Mouse (Mus musculus): Measurements from ENCODE around the gene Gabrp.

The Gabrp gene

DNA sequence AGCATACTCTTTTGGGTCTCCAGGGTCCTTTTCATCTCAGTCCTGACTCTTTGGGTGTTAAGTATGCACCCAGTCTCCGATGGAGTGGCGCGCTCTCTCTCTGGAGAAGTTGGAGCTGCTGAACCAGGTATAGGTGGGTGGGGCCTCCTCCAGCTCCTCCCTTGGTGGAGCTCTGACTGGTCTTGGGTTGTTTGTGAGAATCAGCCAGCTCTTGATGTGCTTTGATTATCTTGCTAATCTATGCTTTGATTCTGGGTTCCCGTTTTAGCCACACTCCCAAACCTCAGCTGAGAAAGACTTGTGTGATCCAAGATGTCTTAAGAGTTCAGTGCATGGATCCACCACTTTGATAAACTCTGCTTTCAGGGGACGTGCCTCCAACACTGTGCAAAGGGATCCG is at the start of gene Gabrp:
Gabrp (minus strand) TSS at position 101 of the 400 bp plus-strand sequence.
- no peak for DNase-seq (ENCODE audit: extremely low spot score, low read depth, low spot score)

DNA sequence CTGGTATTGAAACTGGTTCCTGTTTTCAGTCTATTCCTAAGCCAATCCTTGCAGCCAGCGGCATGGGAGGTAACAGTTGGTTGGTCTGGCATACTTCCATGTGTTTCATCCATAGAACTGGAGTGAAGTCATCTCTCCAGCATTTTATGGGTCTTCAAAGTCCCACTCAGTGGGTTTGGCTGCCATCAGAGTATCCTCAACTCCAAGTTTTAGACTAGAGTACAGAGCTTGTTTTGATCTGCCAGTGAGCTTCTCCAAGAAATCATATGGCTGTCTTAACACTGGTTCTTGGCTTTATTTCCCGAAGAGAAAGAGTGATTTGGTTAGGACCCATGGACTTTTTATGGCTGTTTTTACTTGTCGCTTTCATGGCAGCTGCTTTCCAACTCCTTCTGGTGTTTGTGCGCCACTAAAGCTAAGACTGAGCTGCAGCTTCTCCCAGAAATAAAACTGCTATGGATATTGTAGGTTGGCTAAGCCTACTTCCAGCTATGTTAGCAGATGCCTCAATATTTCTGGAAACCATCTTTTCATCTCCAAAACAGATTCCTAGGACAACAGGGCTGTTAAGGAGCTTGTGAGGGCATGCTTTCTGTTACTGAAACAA is 48.5 kb upstream of the Gabrp start:
- no peak for DNase-seq (ENCODE audit: extremely low spot score, low read depth, low spot score)

DNA sequence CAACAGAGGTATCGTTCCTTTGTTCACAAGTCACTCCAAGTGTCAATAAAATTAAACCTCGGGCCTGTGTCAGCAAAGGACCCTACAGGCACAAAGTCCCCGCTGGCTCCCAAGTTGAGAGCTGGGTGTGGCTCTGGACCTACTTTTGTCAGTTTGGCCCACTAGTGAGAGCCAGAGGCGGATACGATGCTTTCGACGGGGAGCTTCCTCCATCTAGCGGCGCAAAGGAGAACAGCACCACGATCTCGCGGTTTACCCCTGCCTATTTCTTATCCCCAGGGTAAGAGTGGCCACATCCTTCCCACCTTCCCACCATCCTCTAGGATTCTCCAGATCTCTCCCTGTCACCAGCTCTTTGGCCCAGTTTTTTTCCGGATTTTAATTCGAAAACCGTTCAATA is 35.5 kb upstream of the Gabrp start:
- peak; percentile 37 for DNase-seq (ENCODE audit: extremely low spot score, low read depth, low spot score)

DNA sequence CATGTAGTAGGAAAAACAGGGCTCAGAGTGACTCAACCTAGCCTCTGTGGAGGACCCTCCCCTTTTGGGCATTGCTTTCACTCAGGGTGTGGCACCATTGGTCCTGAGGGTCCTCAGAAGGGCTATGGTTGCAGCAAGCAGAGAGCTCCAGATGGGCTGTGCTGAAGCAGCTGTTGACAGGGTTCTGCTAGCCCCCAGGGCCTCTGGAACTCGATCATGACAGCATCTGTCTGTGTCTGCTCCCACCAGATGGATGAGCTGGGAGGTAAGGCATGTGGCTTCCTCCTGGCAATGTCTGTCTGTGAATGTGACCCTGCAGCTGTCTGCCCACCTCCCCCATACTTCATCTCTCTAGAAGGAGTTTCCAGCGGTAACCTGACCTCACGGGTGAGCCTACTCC is 29.0 kb upstream of the Gabrp start:
- no peak for DNase-seq (ENCODE audit: extremely low spot score, low read depth, low spot score)

DNA sequence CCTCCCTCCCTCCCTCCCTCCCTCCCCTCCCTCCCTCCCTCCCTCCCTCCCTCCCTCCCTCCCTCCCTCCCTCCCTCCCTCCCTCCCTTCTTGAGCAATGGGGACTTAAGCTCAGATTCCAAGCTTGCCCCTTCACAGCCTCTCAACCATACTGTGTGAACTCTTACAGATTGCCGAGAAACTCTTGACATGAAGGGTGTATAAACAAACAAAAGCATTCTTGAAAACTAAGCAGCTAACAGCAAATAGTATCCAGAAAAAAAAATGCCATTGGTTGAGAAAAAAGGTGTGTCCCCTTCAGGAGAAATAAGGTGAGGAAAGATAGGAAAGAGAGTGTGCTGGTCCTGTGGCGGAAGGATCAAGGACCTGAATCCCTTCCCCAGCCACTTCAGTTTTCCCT is 24.4 kb upstream of the Gabrp start:
- DNase-seq (ENCODE audit: extremely low spot score, low read depth, low spot score) = no peak

DNA sequence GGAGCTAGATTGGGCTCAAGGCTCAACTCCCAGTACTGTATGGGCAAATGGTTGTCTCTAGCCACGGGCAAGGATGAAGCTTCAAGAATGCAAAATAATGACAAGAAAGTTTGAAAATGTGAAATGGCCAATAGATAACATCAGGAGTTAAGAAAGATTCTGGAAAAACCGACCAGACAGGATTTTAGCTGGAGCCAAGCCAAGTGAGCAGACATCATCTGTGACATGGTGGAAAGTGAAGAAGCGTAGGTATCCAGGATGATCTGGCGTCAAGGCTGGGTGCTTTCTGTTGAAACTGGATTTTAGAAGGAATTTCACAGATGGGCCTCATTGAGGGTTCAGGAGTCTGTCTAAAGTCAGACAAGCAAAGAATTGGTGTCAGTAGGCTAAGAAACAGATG is 20.2 kb upstream of the Gabrp start, which contains the start of gene D130052B06Rik:
D130052B06Rik (plus strand) TSS at position 317 of the 400 bp plus-strand sequence.
- no peak for DNase-seq (ENCODE audit: extremely low spot score, low read depth, low spot score)

DNA sequence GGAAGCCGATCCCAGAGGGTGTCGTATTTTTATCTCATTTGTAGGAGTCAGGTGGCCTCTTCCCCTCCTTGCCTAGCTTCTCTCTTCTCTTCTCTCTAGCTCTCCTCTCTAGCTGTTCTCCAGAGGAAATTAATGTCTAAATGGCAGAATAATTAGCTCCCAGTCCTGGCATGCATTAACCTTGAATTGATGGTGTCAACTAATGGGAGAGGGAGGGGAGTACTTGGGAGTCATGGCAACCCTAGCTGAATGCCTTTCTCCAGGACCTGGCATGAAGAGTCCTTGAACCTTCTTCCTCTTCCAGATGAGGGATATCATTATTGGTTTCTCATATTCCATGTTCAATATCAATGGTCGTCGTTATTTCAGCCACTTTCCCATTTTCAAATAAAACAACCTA is 17.9 kb upstream of the Gabrp start:
- no peak for DNase-seq (ENCODE audit: extremely low spot score, low read depth, low spot score)

DNA sequence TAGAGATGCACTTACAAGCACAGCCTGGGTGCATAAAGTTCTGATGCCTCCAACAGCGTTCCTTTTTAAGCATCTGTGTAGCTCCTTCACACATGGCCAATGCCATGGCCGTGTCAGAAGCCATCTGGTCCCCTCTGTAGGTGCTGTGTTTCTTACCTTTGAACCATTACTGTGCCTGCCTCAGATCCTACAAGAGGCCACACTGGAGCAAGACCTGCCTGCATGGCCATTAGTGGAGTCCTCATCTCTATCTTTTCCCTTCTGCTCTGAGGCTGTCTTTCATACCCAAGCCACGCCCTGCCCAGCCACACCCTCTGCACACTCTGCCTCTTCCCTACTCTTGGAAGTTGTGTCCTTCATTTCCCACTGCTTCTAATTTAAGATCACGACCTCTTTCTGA is 14.1 kb upstream of the Gabrp start:
- DNase-seq (ENCODE audit: extremely low spot score, low read depth, low spot score) = no peak

DNA sequence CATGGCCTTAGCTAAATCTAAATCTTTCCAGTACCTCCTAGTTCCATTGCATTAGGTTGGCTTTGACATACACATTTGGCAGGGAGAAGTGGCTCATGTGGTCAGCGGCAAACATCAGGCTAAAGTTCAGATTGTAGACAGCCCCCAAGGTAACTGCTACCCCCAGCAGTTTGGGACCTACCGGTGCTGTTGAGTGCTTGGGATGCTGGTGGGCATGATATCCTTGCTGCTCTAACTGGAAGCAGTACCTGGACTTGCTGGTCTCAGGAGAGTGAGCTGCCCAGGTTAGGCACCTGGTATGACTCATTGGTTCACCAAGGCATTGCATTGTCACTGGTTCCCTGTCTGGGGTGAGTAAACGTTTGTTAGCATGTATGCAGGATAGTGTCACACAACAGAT is 12.0 kb upstream of the Gabrp start:
- no peak for DNase-seq (ENCODE audit: extremely low spot score, low read depth, low spot score)

DNA sequence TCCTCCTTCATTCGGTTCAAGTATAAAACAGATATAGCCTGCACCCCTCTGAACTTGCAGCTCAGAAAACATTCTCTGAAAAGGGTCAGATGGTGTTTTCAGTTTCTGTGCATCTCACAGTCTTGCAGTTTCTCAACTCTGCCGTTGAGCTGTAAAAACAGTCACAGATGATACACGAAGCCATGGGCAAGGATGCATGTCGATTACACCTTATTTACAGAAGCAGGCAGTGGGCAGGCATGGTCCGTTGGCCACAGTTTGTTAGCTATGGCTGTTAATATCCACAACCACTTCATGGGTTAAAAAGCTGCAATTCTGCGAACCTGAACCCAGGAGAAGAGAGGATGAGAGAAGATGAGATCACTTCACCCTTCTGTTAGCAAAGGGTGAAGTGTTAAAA is 7.9 kb upstream of the Gabrp start:
- no peak for DNase-seq (ENCODE audit: extremely low spot score, low read depth, low spot score)

DNA sequence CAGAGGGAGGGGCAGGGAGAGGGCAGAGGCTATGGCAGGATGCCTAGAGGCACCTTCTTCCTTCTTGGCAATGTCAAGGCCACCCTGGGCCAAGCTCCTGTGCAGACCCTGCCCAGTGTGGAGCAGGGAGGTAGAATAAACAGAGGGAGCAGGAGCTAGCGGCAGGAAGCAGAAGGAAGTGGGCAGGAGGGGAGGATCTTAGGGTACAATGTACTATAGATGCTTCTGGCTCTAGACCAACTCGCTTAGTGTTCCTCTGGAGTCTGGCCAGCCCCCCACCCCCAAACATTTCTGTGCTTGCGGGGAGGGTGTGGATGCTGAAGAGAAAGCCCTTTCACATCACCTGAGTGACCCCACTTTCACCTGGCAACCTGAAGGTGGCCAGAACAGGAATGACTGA is 862 bp upstream of the Gabrp start:
- DNase-seq (ENCODE audit: extremely low spot score, low read depth, low spot score) = no peak

DNA sequence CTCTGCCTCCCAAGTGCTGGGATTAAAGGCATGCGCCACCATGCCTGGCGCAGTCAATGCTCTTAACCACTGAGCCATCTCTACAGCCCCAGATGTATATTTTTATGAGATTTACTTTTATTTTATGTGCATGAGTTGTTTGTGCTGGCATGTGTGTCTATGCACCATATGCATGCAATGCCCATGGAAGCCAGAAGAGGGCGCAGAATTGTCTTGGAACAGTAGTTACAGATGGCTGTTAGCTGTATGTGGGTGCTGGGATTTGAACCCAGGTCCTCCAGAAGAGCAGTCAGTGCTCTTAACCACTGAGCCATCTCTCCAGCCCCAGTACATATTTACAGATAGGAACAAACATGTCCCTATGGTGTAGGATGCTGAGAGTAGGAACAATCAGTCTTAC is 3.8 kb downstream of the Gabrp start:
- DNase-seq (ENCODE audit: extremely low spot score, low read depth, low spot score) = no peak

DNA sequence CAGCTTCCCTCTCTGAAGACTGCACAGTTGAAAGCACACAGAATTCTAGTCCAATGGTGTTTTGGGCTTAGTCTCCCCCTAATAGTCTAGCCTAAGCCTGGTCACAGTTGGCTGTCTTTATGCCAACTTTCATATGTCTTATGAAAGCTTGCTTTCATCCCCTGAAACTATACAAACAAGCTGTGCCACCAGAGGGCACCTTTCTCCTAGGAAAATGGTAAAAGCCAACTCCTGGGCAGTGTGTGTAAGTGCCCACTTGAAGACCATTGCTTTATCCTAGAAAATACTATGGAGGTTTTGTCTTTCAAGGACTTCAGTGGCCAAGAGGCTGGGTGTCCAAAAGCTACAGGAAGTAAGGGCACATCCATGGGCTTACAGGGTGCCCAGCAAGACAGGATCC is 8.3 kb downstream of the Gabrp start:
- DNase-seq (ENCODE audit: extremely low spot score, low read depth, low spot score) = no peak

DNA sequence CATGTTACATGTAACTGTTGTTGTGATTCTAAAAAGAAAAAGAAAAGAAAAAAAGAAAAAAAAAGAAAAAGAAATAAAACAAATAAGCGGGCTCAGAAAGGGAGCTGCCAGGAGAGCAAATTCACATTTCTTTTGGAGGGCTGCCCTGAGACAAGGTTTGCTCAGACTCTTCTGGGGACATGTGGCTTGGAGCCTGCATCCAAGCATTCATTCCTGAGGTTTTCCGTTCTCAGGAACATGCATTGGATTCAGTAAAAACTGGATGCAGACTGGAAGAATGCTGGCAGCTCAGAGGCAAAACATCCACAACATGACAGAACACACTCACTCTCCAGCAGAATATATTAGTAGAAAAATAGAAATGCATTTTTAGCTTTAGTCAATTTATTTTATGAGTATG is 14.8 kb downstream of the Gabrp start:
- no peak for DNase-seq (ENCODE audit: extremely low spot score, low read depth, low spot score)

DNA sequence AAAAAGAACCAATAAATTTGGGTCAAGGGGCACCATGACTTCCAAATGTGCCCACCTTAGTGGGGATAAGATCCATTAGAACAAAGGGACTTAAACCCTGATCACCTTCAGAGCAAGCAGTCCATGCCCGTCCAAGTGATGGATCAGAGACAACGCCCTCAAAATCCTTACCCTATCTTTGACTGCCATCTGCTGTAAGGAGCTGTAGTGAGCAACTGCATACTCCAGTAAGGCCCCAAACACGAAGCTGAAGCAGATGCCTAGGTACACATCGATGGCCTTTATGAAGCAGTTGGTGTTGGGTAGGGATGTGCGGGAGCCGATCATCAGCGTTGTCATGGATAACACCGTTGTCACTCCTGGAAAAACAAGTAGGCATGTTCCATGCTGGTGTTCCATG is 24.6 kb downstream of the Gabrp start:
- no peak for DNase-seq (ENCODE audit: extremely low spot score, low read depth, low spot score)

DNA sequence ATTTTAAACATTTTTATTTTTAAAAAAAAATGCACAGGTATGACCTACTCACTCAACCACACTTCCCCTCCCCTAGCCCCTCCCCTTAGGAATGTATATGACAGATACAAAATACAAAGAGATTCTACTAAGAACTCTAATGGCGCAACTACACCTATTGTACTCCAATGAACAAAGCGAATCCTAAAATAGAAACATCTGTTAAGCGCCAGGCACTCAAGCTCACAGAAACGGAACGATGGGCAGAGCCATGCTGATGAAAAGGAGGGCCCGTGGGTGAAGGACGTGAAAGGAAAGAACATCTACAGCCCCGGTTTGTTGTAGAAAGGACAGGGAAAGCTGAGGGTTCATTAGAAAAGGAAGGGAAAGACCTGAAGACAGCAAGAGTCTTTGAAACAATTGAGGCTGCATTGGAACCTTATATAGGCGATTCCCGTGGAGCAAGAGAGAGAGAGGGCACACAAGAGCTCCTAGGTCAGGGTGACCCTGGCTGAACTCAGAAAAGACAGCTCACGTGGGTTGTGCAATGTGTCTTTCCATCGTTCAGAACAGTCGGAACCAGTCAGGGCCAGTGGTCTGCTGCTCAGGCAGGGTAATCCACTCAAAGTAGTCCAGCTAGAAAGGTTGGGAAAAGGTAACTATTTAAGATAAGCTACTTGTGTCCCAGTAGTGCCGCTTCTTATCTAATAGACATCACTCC is 27.7 kb downstream of the Gabrp start:
- no peak for DNase-seq (ENCODE audit: extremely low spot score, low read depth, low spot score)

DNA sequence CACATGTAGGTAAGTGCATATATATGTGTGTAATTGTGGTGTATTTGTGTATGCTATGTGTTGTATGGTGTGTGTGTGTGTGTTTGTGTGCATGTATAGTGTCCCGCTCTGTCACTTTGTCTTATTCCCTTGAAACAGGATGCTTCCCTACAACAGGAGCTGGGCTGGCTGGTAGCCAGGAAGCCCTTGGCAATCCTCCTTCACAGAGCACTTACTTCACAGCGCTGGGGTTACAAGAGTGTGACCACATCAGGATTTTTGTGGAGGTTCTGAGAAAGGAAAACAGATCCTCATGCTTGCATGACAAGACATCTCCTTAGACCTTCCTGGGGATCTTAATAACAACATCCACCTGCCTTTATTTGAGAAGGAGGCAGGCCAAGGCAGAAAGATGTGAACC is 31.4 kb downstream of the Gabrp start:
- DNase-seq (ENCODE audit: extremely low spot score, low read depth, low spot score) = no peak

DNA sequence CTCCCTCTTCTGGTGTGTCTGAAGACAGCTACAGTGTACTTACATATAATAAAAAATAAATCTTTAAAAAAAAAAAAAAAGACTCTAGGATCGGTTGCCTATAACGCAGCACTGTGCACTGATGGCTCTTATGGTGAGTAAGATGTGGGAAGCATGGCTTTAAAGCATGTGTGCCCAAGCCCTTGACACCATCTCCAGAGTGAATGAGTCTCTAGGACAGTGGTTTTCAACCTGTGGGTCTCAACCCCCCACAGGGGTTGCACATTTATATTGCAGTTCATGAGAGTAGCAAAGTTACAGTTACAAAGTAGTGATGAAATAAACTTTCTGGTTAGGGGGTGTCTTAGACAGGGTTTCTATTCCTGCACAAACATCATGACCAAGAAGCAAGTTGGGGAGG is 33.8 kb downstream of the Gabrp start:
- no peak for DNase-seq (ENCODE audit: extremely low spot score, low read depth, low spot score)

DNA sequence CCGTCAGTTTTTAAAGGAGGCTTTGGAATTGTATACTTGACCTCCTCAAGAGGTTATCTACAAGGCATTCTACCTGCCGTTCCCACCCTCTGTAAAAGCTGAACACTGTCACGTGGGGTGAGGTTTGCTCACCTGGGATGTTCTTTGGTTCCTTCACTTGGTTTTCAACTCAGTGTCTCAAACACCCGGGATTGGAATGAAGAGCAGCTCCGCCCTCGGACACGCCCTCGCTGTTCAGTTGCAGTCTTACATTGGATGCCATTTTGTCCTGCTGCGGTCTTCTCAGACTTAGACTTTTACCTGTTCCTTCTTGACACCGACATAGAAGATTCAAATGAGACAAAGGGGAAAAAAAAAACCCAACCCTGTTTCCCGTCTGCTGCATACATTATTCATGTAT is 34.6 kb downstream of the Gabrp start:
- DNase-seq (ENCODE audit: extremely low spot score, low read depth, low spot score) = no peak

DNA sequence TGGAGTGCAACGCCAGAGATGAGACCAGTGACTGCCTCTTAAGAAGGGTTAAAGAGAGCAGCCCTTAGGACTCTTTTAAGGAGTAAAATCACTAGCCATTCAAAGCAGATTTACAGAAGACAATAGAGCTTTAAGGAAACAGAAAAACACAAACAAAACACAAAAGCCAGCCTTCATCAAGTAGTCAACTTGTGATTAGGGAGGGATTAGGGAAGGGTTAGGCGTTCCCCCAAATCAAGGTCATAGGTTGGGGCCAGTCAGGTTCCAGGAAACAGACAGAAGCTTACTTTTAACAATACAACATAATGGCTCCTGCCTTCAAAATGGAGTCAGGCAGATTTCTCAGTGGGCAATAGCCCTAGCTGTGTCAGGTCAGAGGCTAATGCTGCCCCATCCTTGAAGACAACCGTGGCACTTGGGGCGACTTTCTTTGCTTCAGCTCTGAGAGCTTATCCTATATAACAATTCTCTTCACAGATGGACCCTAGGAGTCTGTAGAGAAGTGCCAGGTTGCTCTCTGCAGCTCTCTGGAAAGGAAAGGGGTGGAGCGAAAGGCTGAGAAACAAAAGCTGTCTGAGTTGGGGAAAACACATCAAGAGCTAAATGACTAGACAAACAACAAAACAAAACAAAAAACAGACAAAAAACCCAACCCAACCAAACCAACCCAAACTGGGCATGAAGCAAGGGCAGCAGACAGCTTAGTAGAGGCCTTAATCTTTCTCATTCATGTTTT is 41.2 kb downstream of the Gabrp start:
- no peak for DNase-seq (ENCODE audit: extremely low spot score, low read depth, low spot score)

DNA sequence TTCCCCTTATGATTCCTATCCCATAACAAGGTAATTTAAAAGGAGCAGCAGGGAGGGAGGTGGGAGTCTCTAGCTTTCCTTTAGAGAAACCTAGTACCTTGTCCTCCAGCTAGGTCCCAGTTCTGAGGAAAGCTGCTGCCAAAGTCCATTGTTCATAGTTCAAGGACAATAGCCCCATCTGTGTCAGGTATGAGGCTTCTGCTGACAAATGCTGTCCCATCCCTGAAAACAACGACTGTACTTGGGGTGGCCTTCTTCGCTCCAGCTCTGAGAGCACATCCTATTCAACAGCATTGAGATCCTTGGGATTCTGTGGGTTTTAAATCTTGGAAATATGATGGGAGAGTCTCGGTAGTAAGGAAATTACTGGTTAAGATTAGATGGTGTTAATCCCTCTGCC is 42.1 kb downstream of the Gabrp start:
- DNase-seq (ENCODE audit: extremely low spot score, low read depth, low spot score) = no peak

DNA sequence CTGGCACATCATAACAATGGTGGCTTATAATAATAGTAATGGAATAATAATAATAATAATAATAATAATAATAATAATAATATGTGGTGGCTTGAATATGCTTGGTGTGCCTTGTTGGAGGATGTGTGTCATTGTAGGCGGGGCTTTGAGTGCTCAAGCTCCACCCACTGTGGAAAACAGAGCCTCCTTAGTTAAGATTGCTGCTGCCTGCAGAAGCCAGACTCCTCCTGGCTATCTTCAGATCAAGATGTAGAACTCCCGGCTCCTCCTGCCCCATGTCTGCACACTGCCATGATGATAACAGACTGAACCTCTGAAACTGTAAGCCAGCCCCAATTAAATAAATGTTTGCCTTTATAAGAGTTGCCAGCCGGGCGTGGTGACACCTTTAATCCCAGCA is 44.2 kb downstream of the Gabrp start:
- no peak for DNase-seq (ENCODE audit: extremely low spot score, low read depth, low spot score)
